19 mouse cellular contexts compared by ENCODE assay signal in genomic region chr3:99657617-99658016, GRCm38 (mm10).
"Had no signal": no experiment of that assay in that cellular context is flagged by ENCODE, and none has a peak within 500 bp of the region (broad histone marks: within the 10 kb centered on the region; RNA-seq: fewer than 3 reads in every experiment).

No protein-coding gene starts in this region.

- ATAC-seq: midbrain, embryonic 16.5 days had no signal

- H3K36me3 ChIP-seq: limb, embryonic 13.5 days; limb, embryonic 15.5 days; liver, embryonic 13.5 days; liver, embryonic 15.5 days; midbrain, embryonic 10.5 days; midbrain, embryonic 12.5 days; neural tube, embryonic 13.5 days; neural tube, embryonic 15.5 days had no signal

- DNase-seq: liver, embryonic 13.5 days; midbrain, embryonic 14.5 days; retina, postnatal 1 day; right cerebral cortex, adult 18-20 months; right cerebral cortex, postnatal 25 days; right cerebral cortex, postnatal 4 days; spleen, adult 18-20 months; thymus, adult 18-20 months; thymus, postnatal 14 days; thymus, postnatal 36 days had no signal

- H3K4me3 ChIP-seq: limb, embryonic 13.5 days; limb, embryonic 15.5 days; liver, embryonic 13.5 days; liver, embryonic 15.5 days; midbrain, embryonic 10.5 days; midbrain, embryonic 12.5 days; myocyte; neural tube, embryonic 13.5 days; neural tube, embryonic 15.5 days had no signal

- H3K9ac ChIP-seq: limb, embryonic 13.5 days; limb, embryonic 15.5 days; liver, embryonic 13.5 days; liver, embryonic 15.5 days; midbrain, embryonic 12.5 days; neural tube, embryonic 13.5 days; neural tube, embryonic 15.5 days had no signal

- H3K27me3 ChIP-seq: limb, embryonic 13.5 days; limb, embryonic 15.5 days; liver, embryonic 13.5 days; liver, embryonic 15.5 days; midbrain, embryonic 12.5 days; neural tube, embryonic 13.5 days; neural tube, embryonic 15.5 days had no signal

- H3K4me1 ChIP-seq: liver, embryonic 13.5 days; liver, embryonic 15.5 days; midbrain, embryonic 10.5 days; midbrain, embryonic 12.5 days; neural tube, embryonic 13.5 days; neural tube, embryonic 15.5 days had no signal

- H3K9me3 ChIP-seq: limb, embryonic 13.5 days; limb, embryonic 15.5 days; liver, embryonic 13.5 days; liver, embryonic 15.5 days; midbrain, embryonic 10.5 days; midbrain, embryonic 12.5 days; neural tube, embryonic 13.5 days; neural tube, embryonic 15.5 days had no signal

- H3K27ac ChIP-seq: limb, embryonic 13.5 days; limb, embryonic 15.5 days; liver, embryonic 13.5 days; liver, embryonic 15.5 days; midbrain, embryonic 10.5 days; midbrain, embryonic 12.5 days; neural tube, embryonic 13.5 days; neural tube, embryonic 15.5 days had no signal

- H3K4me2 ChIP-seq: limb, embryonic 13.5 days; limb, embryonic 15.5 days; liver, embryonic 13.5 days; liver, embryonic 15.5 days; midbrain, embryonic 12.5 days; neural tube, embryonic 13.5 days; neural tube, embryonic 15.5 days had no signal
